Mouse (Mus musculus) spleen, adult 2 months (tissue): ENCODE data around the gene Cd22.

Experiments used
- CTCF ChIP-seq: fragments of 200-500 bp; IDR thresholded peaks from 2 replicates; pipeline ENCODE4 v1.5.1; 2011; ENCODE audit warnings: mild to moderate bottlenecking, inconsistent platforms; ENCODE audit not compliant: insufficient read depth, insufficient read length, insufficient replicate concordance; ENCODE audit errors: extremely low read depth
- POLR2A ChIP-seq: fragments of 200-500 bp; IDR thresholded peaks from 2 replicates; pipeline ENCODE4 v1.6.1; 2011; ENCODE audit warnings: low read depth, low read length, inconsistent platforms

DNA sequence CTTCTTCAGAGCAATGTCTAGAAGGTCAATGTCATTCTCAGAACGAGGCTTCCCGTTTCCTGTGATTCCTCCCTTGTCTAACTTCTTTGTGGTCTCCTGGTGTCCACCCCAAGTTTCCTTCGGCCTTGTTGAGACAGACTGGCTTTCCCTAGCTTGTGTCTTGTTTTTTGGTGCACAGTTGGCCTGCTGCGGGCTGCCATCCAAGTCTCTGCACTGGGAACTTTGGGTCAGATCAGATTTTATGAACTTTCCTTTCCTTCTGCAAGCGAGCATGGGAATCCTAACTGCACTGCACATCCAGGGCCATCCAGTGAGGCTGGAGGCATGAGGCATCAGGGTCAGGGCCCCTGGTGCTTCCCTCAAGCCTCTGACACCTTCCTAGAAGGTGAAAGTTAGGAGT is 58.6 kb downstream of the Cd22 start:
- TF ChIP-seq CTCF (no peak), POLR2A (no peak)
